Mouse (Mus musculus) midbrain, embryonic 12.5 days (tissue): ENCODE results near the gene Ceacam9. TPM values are rescaled to one million over a fixed set of nuclear protein-coding genes. Genes with fewer than 3 reads are reported as not detected.

Experiments
- ATAC-seq: fragments of 200-750 bp; cut with Nextera tagmentation; 2 replicates; pipeline ENCODE4 v1.8.0; 2017; ENCODE audit warnings: low read depth, moderate TSS enrichment, moderate library complexity; ENCODE audit not compliant: low FRiP score
- H3K27ac ChIP-seq: fragments of 300-500 bp; sonication (generic); replicated peaks from 2 replicates; pipeline ENCODE4 v1.5.1; 2016; ENCODE audit warnings: mild to moderate bottlenecking
- H3K27me3 ChIP-seq: fragments of 300-500 bp; sonication (generic); 2 replicates; pipeline ENCODE4 v1.6.1; 2016; ENCODE audit warnings: mild to moderate bottlenecking
- H3K36me3 ChIP-seq: fragments of 300-500 bp; sonication (generic); 2 replicates; pipeline ENCODE4 v1.6.1; 2016
- H3K4me1 ChIP-seq: fragments of 300-500 bp; sonication (generic); 2 replicates; pipeline ENCODE4 v1.6.1; 2016
- H3K4me2 ChIP-seq: fragments of 300-500 bp; sonication (generic); replicated peaks from 2 replicates; pipeline ENCODE4 v1.6.1; 2016; ENCODE audit warnings: mild to moderate bottlenecking, moderate library complexity
- H3K4me3 ChIP-seq: fragments of 300-500 bp; sonication (generic); 2 replicates; pipeline ENCODE4 v1.5.1; 2016; ENCODE audit warnings: mild to moderate bottlenecking
- H3K9ac ChIP-seq: fragments of 300-500 bp; sonication (generic); replicated peaks from 2 replicates; pipeline ENCODE4 v1.6.1; 2016; ENCODE audit warnings: mild to moderate bottlenecking, moderate library complexity
- H3K9me3 ChIP-seq: fragments of 300-500 bp; sonication (generic); 2 replicates; pipeline ENCODE4 v1.6.1; 2016; ENCODE audit warnings: mild to moderate bottlenecking
- WGBS: fragments of 180-500 bp; shearing (Covaris S2); methylation state at CpG from one replicate; pipeline ENCODE4 v1.1.7; 2016; 5-methylcytosine and 5-hydroxymethylcytosine counted together
- polyA plus RNA-seq: library from polyadenylated mRNA; unstranded; fragments of >200 nt; fragmentation: Nextera tagmentation; extraction: Ambion mirVana; gene quantifications from 2 replicates; pipeline ENCODE4 v1.2.1, GENCODE M21; 2016

Gene Ceacam9
- polyA plus RNA-seq, 1 experiment from 2014 or later, result not detected

DNA sequence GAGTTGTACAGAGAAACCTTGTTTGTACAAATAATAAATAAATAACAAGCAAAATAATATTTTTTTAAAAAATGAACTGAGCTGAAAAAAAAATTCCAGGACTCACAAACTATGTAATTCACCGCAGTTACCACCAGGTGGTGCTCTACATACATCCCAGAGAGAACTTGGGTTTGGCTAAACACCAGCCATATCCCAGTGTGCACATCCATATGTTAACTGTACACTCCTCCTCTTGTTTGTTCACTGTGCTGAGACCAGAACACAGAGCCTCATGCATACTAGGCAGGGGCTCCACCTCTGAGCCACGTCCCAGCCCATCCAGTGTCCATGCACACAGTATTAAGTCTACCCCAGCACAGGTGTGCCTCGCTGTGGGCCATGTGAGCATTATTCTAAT is 24.4 kb downstream of the Ceacam9 start:
- Histone ChIP-seq H3K4me3 (no peak overlapping the region), H3K36me3 (peaks cover 56% of the 10 kb centered on the region), H3K27ac (no peak overlapping the region), H3K9me3 (no peaks in the 10 kb centered on the region), H3K4me1 (no peaks in the 10 kb centered on the region), H3K27me3 (no peaks in the 10 kb centered on the region), H3K4me2 (no peak overlapping the region), H3K9ac (no peak overlapping the region)
- 52% methylated on average over 3 of the region's 3 CpGs for WGBS
- 0 out of 2 replicates have a peak, but pooled peaks have one; percentile 42 for ATAC-seq

DNA sequence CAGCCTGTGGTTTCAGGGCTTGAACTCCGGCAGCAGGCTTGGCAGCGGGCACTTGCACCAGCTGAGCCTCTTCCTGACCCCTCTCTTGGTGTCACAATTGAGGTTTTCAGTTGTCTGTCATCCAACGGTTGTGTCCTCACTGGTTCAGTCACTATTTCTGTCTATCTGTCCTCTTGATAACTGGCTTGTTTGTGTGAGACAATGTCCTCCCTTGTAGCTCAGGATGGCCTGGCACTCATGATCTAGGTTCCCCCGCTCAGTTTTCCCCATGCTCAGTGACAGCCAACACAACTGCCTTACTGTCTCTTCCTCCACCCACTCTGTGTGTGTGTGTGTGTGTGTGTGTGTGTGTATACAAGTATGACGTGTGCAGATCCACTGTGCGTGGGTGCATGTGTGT is 25.9 kb downstream of the Ceacam9 start:
- ATAC-seq, result no peak
- Histone ChIP-seq H3K9ac (no peak overlapping the region), H3K36me3 (peaks cover 56% of the 10 kb centered on the region), H3K27me3 (no peaks in the 10 kb centered on the region), H3K27ac (no peak overlapping the region), H3K4me2 (no peak overlapping the region), H3K4me1 (no peaks in the 10 kb centered on the region), H3K4me3 (no peak overlapping the region), H3K9me3 (no peaks in the 10 kb centered on the region)
- 96% methylated on average over 6 of the region's 6 CpGs for WGBS

DNA sequence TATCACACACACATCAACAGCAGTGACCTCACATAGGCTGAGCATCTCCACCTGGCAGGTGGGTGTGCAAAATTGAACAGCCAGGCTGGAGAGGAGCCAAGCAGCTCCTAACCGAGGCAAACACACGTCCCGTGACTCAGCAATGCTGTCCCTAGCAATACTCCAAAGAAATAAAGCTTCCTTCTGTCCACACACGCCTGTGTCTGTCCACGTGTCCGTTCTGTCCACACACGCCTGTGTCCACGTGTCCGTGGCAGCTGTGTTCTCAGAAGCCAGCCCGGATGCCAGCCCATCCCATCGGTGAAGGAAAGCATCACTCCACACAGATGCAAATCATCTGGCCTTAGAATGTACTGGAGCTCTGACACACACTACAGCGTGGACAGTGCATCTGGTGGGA is 30.3 kb downstream of the Ceacam9 start:
- no peaks in the 10 kb centered on the region for H3K4me1 ChIP-seq
- H3K9me3 ChIP-seq, result no peaks in the 10 kb centered on the region
- H3K4me3 ChIP-seq, result no peak overlapping the region
- no peak overlapping the region for H3K9ac ChIP-seq
- H3K27me3 ChIP-seq, result no peaks in the 10 kb centered on the region
- H3K4me2 ChIP-seq, result no peak overlapping the region
- H3K36me3 ChIP-seq, result peaks cover 27% of the 10 kb centered on the region
- WGBS, result 92% methylated on average over 12 of the region's 12 CpGs
- ATAC-seq, result no peak
- H3K27ac ChIP-seq, result no peak overlapping the region

DNA sequence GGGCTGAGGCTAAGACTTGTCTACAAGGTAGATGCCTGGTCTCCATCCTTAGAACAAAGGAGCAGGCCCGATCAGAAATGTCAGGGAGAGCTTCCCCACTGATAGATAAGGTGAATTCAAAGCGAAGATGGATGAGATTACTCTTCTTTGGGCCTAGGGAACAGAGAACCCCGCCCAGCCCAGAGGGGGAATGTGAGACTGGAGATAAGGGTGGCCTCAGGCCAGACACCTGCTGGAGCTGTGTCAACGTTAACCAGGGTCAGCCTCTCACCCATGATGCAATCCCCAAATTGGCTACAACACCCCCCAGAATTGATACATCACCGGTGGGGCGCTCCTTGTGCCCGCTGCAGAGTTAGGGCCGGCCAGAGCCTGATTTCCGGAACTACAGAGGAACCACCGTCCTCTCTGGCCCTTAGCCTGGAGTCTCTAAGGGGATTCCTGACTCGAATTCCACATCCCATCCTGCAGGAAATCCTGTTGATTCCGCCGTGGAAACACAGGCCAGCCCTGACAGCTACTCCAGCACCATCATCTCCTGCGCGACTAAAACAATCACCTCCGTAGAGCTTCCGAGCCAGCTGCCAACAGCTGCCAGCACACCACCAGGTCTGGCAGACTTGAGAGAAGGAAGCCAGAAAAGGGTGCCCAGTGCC is 33.8 kb downstream of the Ceacam9 start:
- no peak overlapping the region for H3K4me3 ChIP-seq
- H3K9ac ChIP-seq, result no peak overlapping the region
- H3K27me3 ChIP-seq, result no peaks in the 10 kb centered on the region
- WGBS, result 80% methylated on average over 17 of the region's 17 CpGs
- no peak overlapping the region for H3K27ac ChIP-seq
- H3K4me2 ChIP-seq, result no peak overlapping the region
- H3K4me1 ChIP-seq, result no peaks in the 10 kb centered on the region
- ATAC-seq, result no peak
- H3K36me3 ChIP-seq, result no peaks in the 10 kb centered on the region
- H3K9me3 ChIP-seq, result no peaks in the 10 kb centered on the region

DNA sequence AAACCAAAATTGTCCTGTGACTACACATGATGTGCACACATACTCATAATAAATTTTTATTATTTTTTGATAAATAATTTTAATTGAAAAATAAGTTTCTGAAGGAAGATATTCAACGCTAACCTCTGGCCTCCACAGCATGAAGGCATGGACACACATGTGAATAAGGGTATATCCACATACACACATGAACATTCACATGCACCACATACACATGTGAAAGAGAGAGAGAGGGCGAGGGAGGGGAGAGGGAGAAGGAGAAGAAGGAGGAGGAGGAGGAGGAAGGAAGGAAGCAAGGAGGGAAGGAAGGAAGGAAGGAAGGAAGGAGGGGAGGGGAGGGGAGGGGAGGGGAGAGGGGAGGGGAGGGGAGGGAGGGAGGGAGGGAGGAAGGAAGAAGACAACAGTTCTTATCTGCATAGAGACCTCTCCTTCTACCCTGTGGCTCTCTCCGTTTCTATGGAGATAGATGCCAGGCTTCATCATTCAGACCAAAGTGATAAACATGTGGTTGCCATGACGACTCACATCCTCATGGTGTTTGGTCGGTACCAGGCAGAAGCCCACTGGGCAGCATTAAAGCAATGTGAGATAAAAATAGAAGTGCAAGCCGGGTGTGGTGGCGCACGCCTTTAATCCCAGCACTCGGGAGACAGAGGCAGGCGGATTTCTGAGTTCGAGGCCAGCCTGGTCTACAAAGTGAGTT is 37.3 kb downstream of the Ceacam9 start:
- peak; percentile 68; the same call in 1 of the 2 replicates for ATAC-seq
- Histone ChIP-seq H3K27me3 (no peaks in the 10 kb centered on the region), H3K9me3 (no peaks in the 10 kb centered on the region), H3K4me3 (no peak overlapping the region), H3K36me3 (no peaks in the 10 kb centered on the region), H3K4me1 (no peaks in the 10 kb centered on the region), H3K9ac (no peak overlapping the region), H3K4me2 (no peak overlapping the region), H3K27ac (no peak overlapping the region)
- 65% methylated on average over 10 of the region's 11 CpGs for WGBS

DNA sequence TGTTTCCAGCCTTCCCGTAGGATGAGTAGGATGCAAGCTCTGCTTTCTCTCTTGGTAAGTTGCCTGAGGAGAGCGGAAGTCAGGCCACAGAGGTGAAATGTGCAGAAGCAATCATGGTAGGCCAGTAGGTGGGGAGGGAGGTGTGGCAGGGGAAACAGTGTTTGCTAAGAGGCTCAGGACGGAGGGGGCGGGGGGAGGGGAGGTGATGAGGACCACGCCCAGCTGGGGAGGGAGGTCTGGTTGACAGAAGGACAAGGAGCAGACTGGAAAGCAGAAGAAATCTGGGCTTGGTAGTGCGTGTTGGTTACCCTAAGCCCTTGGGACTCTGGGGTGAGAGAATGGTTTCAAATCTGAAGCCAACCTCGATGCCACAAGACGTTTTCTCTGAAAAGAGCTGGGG is 38.6 kb downstream of the Ceacam9 start:
- no peak overlapping the region for H3K9ac ChIP-seq
- H3K4me1 ChIP-seq, result no peaks in the 10 kb centered on the region
- no peaks in the 10 kb centered on the region for H3K9me3 ChIP-seq
- WGBS, result 18% methylated on average over 8 of the region's 8 CpGs
- H3K4me2 ChIP-seq, result no peak overlapping the region
- no peak overlapping the region for H3K4me3 ChIP-seq
- ATAC-seq, result no peak
- H3K27me3 ChIP-seq, result no peaks in the 10 kb centered on the region
- H3K27ac ChIP-seq, result no peak overlapping the region
- H3K36me3 ChIP-seq, result no peaks in the 10 kb centered on the region

DNA sequence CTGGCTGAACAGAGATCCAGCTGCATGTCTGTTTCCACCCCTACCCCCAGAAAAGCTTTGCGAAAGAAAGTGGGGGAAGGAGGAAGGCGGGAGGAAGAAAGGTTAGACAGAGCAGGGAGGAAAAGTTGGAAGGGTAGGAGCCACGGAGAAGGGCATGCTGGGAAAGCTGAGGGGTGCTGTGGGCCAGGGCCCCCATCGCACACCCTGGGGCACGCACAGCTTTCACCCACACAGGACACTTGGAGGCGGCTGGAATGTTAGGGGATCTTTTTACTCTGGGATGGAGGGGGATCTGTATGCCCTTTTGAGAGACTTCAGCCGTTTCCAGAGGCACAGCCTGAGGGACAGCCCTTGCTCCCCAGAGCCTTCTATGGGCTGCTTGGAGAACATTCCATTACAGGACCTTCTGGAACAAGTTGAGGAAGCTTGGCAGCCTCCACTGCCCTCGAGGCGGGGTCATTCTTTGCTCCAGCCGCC is 39.3 kb downstream of the Ceacam9 start:
- no peak overlapping the region for H3K27ac ChIP-seq
- no peaks in the 10 kb centered on the region for H3K27me3 ChIP-seq
- H3K9ac ChIP-seq, result no peak overlapping the region
- no peak overlapping the region for H3K4me2 ChIP-seq
- 52% methylated on average over 10 of the region's 10 CpGs for WGBS
- H3K4me3 ChIP-seq, result no peak overlapping the region
- H3K36me3 ChIP-seq, result no peaks in the 10 kb centered on the region
- no peak for ATAC-seq
- no peaks in the 10 kb centered on the region for H3K4me1 ChIP-seq
- no peaks in the 10 kb centered on the region for H3K9me3 ChIP-seq

DNA sequence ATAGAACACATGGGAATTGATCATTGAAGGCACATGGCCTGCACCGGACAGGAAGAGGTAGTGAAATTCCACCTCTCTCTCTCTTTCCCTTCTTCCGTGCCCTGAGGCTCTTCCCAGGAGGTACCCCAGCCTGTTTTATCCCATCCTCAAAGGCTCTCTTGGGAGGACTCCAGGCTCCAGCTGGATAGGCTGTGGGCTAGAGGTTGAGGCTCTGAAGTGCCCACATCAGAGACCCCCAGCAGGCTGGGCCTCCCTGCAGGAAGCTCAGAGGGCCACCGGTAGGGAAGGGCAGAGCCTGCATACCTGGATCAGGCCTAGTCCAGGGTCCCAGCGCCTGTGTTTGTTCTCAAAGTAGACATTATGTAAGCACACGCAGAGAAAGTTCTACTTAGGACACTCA is 39.9 kb downstream of the Ceacam9 start:
- H3K4me2 ChIP-seq, result no peak overlapping the region
- no peak overlapping the region for H3K27ac ChIP-seq
- no peaks in the 10 kb centered on the region for H3K36me3 ChIP-seq
- H3K27me3 ChIP-seq, result no peaks in the 10 kb centered on the region
- H3K9ac ChIP-seq, result no peak overlapping the region
- no peaks in the 10 kb centered on the region; the same call in 1 of the 2 replicates for H3K4me1 ChIP-seq
- WGBS, result 66% methylated on average over 5 of the region's 5 CpGs
- no peak overlapping the region for H3K4me3 ChIP-seq
- no peaks in the 10 kb centered on the region for H3K9me3 ChIP-seq
- no peak for ATAC-seq

DNA sequence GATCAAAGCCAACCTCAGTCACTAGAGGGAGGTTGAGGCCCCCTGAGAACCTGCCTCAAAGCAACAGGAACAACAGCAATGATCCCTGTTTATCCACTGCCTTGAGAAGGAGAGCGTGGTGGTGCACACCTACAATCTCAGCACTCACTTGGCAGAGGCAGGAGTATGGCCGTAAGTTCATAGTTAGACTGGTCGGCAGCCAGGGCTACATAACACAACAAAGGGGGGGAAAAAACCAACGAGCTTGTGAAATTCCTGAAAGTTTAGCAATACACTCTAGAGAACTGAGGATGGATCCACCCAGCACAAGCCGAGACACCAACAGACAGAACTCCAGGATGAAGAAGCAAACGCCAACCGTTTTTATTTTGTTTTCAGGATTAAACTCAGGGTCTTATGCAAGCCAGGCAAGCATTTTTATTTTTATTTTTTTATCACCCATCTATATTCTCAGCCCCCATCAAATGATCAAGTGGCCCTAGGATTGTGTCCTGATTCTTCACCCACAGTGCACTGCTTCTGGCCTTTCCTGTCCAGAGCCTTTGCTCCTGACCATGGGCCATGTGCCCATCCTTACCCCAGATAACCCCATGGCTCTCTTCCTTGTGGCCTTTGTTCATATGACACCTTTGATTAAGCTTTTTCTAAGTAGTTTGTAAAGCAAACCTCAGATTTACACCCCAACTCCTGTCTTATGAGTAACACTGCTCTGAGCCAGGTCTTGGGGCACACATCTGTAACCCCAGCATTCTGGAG is 41.9 kb downstream of the Ceacam9 start:
- Histone ChIP-seq H3K9me3 (no peaks in the 10 kb centered on the region), H3K36me3 (no peaks in the 10 kb centered on the region), H3K27ac (no peak overlapping the region), H3K4me3 (no peak overlapping the region), H3K4me1 (no peaks in the 10 kb centered on the region; the same call in 1 of the 2 replicates), H3K27me3 (no peaks in the 10 kb centered on the region), H3K4me2 (no peak overlapping the region), H3K9ac (no peak overlapping the region)
- no peak for ATAC-seq
- 88% methylated on average over 7 of the region's 7 CpGs for WGBS

DNA sequence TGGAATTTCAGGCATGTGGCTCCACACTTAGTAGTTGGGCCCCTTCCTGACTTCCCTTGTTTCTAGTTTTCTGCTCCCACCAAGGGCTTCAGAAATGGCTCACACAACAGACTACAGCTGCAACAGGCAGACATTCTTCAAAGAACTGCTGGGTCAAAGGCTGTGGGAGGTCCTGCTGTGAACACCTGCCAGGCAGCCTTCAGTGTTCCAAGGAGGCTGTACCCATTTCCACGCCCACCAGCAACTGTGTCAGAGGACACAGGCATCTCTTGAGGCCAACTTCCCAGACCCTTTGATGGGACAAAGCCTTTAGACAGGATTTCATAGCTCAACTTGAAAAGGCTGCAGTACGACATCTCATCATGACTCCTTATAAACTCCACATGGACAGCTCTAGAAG is 44.7 kb downstream of the Ceacam9 start:
- Histone ChIP-seq H3K27me3 (no peaks in the 10 kb centered on the region), H3K36me3 (no peaks in the 10 kb centered on the region), H3K4me1 (no peaks in the 10 kb centered on the region; the same call in 1 of the 2 replicates), H3K9me3 (no peaks in the 10 kb centered on the region), H3K4me3 (no peak overlapping the region), H3K27ac (no peak overlapping the region), H3K4me2 (no peak overlapping the region), H3K9ac (no peak overlapping the region)
- no peak for ATAC-seq
- 29% methylated on average over 2 of the region's 2 CpGs for WGBS
